In the genomic region with DNA sequence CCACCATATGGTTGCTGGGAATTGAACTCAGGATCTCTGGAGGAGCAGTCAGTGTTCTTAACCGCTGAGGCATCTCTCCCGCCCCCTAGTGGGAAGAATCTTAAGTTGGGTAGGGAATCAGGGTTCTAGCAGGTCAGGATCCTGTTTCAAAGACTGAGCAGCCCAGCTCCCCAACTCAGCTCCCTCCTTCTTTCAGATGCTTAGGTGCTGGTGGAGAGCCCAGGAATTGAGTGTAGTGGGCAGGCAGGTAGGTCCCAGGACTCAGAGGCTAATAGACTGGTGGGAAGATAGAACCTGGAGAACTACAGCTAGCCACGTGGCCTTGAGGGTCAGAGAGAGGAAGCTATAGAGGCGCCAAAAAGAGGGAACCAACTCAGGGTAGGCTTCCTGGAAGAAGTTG, we compare ENCODE assay signal across 9 mouse cellular contexts. TPM values are rescaled to one million over a fixed set of nuclear protein-coding genes. Genes with fewer than 3 reads are reported as not detected.
DNase-seq lines count a peak whose midpoint lies in the region; ATAC-seq lines count a peak whose summit lies in the region.
"Had no signal": no experiment of that assay in that cellular context is flagged by ENCODE, and none has a peak within 500 bp of the region (broad histone marks: within the 10 kb centered on the region; RNA-seq: fewer than 3 reads in every experiment).

No protein-coding gene starts in this region.

- no peaks in the 10 kb centered on the region for H3K36me3 ChIP-seq in embryonic facial prominence, embryonic 14.5 days (ENCODE audit: control insufficient read depth, insufficient read depth, low read length)
- H3K36me3 ChIP-seq: limb, embryonic 12.5 days had no signal

- H3K27me3 ChIP-seq in embryonic facial prominence, embryonic 14.5 days (replicated peaks; ENCODE audit: control insufficient read depth, insufficient read depth, low read length) = peaks cover 10% of the 10 kb centered on the region; the same call in 1 of the 2 replicates

- DNase-seq in layer of hippocampus, adult 11-12 months (ENCODE audit: low spot score) = peak; percentile 50
- no peak for DNase-seq in layer of hippocampus, adult 9-11 months
- peak; percentile 68 for DNase-seq in NIH3T3 (ENCODE audit: low read depth)
- peak; percentile 30 for DNase-seq in embryonic facial prominence, embryonic 14.5 days (ENCODE audit: low spot score)
- DNase-seq in kidney, postnatal 36 days = peak; percentile 66 to 68
- peak; percentile 73 for DNase-seq in naive thymus-derived CD4-positive, alpha-beta T cell, adult 2 months (ENCODE audit: low read depth)
- DNase-seq in urinary bladder, postnatal 14 days (ENCODE audit: low spot score) = no peak
- no peak for DNase-seq in urinary bladder, postnatal 4 days (ENCODE audit: low spot score in 2 of 2)

- ATAC-seq in embryonic facial prominence, embryonic 14.5 days (ENCODE audit: low read depth) = no peak

- no peak overlapping the region for H3K27ac ChIP-seq in embryonic facial prominence, embryonic 14.5 days (replicated peaks; ENCODE audit: low read depth, low read length)

- no peak overlapping the region for H3K4me2 ChIP-seq in embryonic facial prominence, embryonic 14.5 days (ENCODE audit: low read depth, low read length)

- no peak overlapping the region for H3K9ac ChIP-seq in embryonic facial prominence, embryonic 14.5 days (ENCODE audit: low read depth, low read length)

- no peaks in the 10 kb centered on the region for H3K9me3 ChIP-seq in embryonic facial prominence, embryonic 14.5 days (ENCODE audit: control insufficient read depth, low read length)
- H3K9me3 ChIP-seq: limb, embryonic 12.5 days had no signal

- 38% methylated on average over 4 of the region's 4 CpGs for WGBS in embryonic facial prominence, embryonic 14.5 days

- no peak overlapping the region for H3K4me3 ChIP-seq in embryonic facial prominence, embryonic 14.5 days (ENCODE audit: low read depth, low read length)

- H3K4me1 ChIP-seq in embryonic facial prominence, embryonic 14.5 days (ENCODE audit: control insufficient read depth, insufficient read depth, low read length) = peaks cover 12% of the 10 kb centered on the region

RNA-seq across cellular contexts. Expression of a gene that starts 2.6 kb away (rescaled TPM):
- 22.4 and 23.6 TPM in 2 replicates for polyA plus RNA-seq in embryonic facial prominence, embryonic 14.5 days (2014; fragmentation: Nextera tagmentation; extraction: Ambion mirVana)

RNA-seq across cellular contexts. Expression of a gene that starts 28.7 kb away (rescaled TPM):
- polyA plus RNA-seq in embryonic facial prominence, embryonic 14.5 days (2014; fragmentation: Nextera tagmentation; extraction: Ambion mirVana) = 80.9 and 82.5 TPM in 2 replicates

RNA-seq across cellular contexts. Expression of a gene that starts 29.5 kb away (rescaled TPM):
- 1.7 and 1.9 TPM in 2 replicates for polyA plus RNA-seq in embryonic facial prominence, embryonic 14.5 days (2014; fragmentation: Nextera tagmentation; extraction: Ambion mirVana)

RNA-seq across cellular contexts. Expression of a gene that starts 41.8 kb away (rescaled TPM):
- 92.7 and 102 TPM in 2 replicates for polyA plus RNA-seq in embryonic facial prominence, embryonic 14.5 days (2014; fragmentation: Nextera tagmentation; extraction: Ambion mirVana)

Comparison
In these comparisons a context has a peak if more than half of its experiments do, and no peak if none do; other contexts are left out.
1. DNase-seq: peak in layer of hippocampus, adult 11-12 months (single experiment), NIH3T3 (single experiment), embryonic facial prominence, embryonic 14.5 days (single experiment), kidney, postnatal 36 days (2 of 2) and naive thymus-derived CD4-positive, alpha-beta T cell, adult 2 months (single experiment); none in layer of hippocampus, adult 9-11 months (single experiment), urinary bladder, postnatal 14 days (single experiment) and urinary bladder, postnatal 4 days (0 of 2).